Mouse (Mus musculus) embryonic fibroblast, embryonic 13.5 days (primary cell): ENCODE results near the gene Diaph3. TPM values are rescaled to one million over a fixed set of nuclear protein-coding genes. Genes with fewer than 3 reads are reported as not detected.

Source experiments
- H3K27ac ChIP-seq: 2 replicates; pipeline ENCODE4 v1.5.1; 2012; ENCODE audit warnings: low read length, control low read depth, inconsistent platforms; ENCODE audit not compliant: insufficient read depth
- H3K4me1 ChIP-seq: 2 replicates; pipeline ENCODE4 v1.6.1; 2011; ENCODE audit warnings: low read length; ENCODE audit not compliant: control insufficient read depth, insufficient read depth
- H3K4me3 ChIP-seq: 2 replicates; pipeline ENCODE4 v1.5.1; 2011; ENCODE audit warnings: mild to moderate bottlenecking, control low read depth, low read length; ENCODE audit not compliant: insufficient read depth
- CTCF ChIP-seq: IDR thresholded peaks from 2 replicates; pipeline ENCODE4 v1.5.1; 2011; ENCODE audit warnings: mild to moderate bottlenecking, control low read depth, low read length, moderate library complexity, borderline replicate concordance; ENCODE audit not compliant: insufficient read depth
- POLR2A ChIP-seq: IDR thresholded peaks from 2 replicates; pipeline ENCODE4 v1.6.1; 2011; ENCODE audit warnings: low read depth, mild to moderate bottlenecking, control low read depth, low read length, moderate library complexity
- polyA plus RNA-seq: library from polyadenylated mRNA; stranded (reverse); fragments of >200 nt; gene quantifications from 2 replicates; pipeline ENCODE4 v1.2.4, GENCODE M21; 2011; ENCODE audit warnings: low read depth; ENCODE audit not compliant: missing spikeins, insufficient read length

Diaph3 gene
- polyA plus RNA-seq, 1 experiment = 37.8 TPM

DNA sequence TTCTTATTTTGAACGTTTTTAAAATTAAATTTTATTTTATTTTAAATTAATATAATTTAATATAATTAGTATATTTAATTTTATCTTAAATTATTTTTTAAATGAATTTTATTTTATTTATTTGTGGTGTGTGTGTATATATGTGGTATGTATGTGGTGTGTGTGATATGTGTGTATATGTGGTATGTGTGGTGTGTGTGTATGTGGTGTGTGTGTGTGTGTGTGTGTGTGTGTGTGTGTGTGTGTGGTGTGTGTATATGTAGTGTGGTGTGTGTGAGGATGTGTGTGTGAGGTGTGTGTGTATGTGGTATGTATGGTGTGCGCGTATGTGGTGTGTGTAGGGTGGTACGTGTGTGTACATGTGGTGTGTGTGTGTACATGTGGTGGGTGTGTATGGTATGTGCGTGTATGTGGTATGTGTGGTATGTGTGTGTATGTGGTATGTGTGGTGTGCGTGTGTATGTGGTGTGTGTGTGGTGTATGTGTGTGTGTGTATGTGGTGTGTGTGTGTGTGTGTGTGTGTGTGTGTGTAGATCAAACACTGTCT is 505.4 kb downstream of the Diaph3 start:
- TF ChIP-seq POLR2A (no peak), CTCF (no peak)
- no peak overlapping the region for H3K4me3 ChIP-seq
- no peaks in the 10 kb centered on the region for H3K4me1 ChIP-seq
- H3K27ac ChIP-seq = no peak overlapping the region

GRCm38 (mm10) chr14:86635052-86635451 is 506.0 kb downstream of the Diaph3 start:
- H3K4me3 ChIP-seq = no peak overlapping the region
- H3K27ac ChIP-seq = no peak overlapping the region
- no peaks in the 10 kb centered on the region for H3K4me1 ChIP-seq
- TF ChIP-seq POLR2A (no peak), CTCF (no peak)

DNA sequence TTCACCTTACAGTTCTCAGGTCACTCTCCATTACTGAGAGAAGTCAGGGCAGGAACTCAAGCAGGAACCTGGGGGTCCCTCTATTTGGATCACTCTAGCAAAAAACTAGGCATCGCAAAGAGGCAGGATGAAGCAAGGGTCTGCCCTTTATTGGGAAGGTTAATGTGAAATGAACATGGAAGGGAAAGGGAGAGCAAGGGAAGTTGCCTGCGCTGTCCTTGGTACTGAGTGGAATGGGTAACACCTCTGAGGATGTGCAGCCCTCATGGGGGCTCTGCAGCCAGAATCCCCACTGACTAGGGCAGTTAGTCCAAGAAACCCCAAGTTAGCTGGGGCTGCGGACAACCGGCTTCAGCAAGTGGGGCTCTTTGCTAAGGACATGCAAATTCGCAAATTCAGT is 507.2 kb downstream of the Diaph3 start:
- Histone ChIP-seq H3K4me3 (no peak overlapping the region), H3K4me1 (no peaks in the 10 kb centered on the region), H3K27ac (no peak overlapping the region)
- TF ChIP-seq POLR2A = no peak
- no peak for TF ChIP-seq CTCF

DNA sequence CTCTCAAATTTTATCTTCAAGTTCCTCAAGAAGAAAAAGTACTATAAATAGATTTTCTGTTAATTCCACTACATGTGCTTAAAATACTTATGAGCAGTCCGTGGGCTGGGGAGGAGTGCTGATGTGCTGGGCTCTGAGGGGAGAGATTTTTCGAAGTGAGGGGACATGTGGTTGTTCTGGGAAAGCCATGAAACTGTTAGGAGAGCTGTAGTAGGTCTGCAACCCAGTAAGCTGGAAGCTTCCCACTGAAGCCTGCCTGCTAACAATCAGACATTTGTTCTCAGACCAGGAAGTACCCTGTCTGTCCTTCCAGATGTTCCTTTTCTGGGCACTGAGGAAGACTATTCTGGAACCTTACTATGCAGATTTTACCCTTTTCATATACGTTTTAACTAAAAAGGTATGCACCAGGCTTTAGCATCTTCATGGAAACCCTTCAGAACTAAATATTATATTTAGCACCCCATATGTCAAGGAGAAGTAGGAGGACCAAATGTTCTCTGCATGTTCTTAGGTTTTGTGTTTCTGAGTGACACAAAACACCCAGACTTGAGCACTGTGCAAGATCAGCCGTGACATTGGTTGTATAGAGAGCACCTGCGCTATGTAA is 516.1 kb downstream of the Diaph3 start:
- Histone ChIP-seq H3K4me1 (no peaks in the 10 kb centered on the region), H3K27ac (no peak overlapping the region), H3K4me3 (no peak overlapping the region)
- no peak for TF ChIP-seq CTCF

DNA sequence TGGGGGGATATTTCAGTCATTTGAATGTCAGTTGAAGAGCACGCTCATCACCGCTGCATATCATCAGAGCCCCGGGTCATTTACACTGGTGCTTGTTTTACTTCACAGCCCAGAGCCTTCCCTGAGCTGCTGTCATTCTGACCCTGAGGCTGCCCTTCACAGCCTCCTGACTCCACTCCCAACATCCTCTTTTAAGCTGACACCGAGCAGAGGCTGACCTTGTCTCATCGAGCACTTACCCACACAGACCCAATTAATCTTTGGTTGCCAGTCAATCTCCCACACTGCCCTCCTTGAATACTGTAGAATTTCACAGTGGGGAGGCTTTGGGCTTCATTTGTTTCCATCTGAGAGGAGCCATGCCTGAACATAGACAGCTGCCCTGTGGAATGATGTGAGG is 521.4 kb downstream of the Diaph3 start:
- Histone ChIP-seq H3K27ac (no peak overlapping the region), H3K4me1 (no peaks in the 10 kb centered on the region), H3K4me3 (no peak overlapping the region)
- no peak for TF ChIP-seq CTCF
- no peak for TF ChIP-seq POLR2A
